20 mouse cellular contexts compared by ENCODE assay signal in genomic region chr3:95450915-95451314, GRCm38 (mm10). TPM values are rescaled to one million over a fixed set of nuclear protein-coding genes. Genes with fewer than 3 reads are reported as not detected.
DNase-seq lines count a peak whose midpoint lies in the region; ATAC-seq and TF ChIP-seq lines count a peak whose summit lies in the region.
"Had no signal": no experiment of that assay in that cellular context is flagged by ENCODE, and none has a peak within 500 bp of the region (broad histone marks: within the 10 kb centered on the region; RNA-seq: fewer than 3 reads in every experiment).

No protein-coding gene starts in this region.

- ATAC-seq in lung, postnatal 0 days: peak; percentile 94

- TF ChIP-seq EP300 in lung, postnatal 0 days (IDR thresholded peaks at IDR 0.05): peak; percentile 13; the same call in 1 of the 2 replicates

- no peaks in the 10 kb centered on the region for H3K4me1 ChIP-seq in lung, postnatal 0 days (ENCODE audit: insufficient read depth, low read depth, low read length)
- H3K4me1 ChIP-seq: embryonic facial prominence, embryonic 13.5 days; embryonic facial prominence, embryonic 15.5 days; forebrain, embryonic 10.5 days; forebrain, embryonic 12.5 days had no signal

- H3K9me3 ChIP-seq in lung, postnatal 0 days (ENCODE audit: low read length): no peaks in the 10 kb centered on the region
- H3K9me3 ChIP-seq: embryonic facial prominence, embryonic 13.5 days; embryonic facial prominence, embryonic 15.5 days; forebrain, embryonic 10.5 days; forebrain, embryonic 12.5 days; G1E had no signal

- peak; percentile 14 to 45 for DNase-seq in lung, adult 18-20 months
- DNase-seq in lung, postnatal 14 days: no peak
- DNase-seq in lung, postnatal 0 days (ENCODE audit: low spot score): peak; percentile 80
- no peak for DNase-seq in lung, postnatal 10 days
- DNase-seq in lung, postnatal 36 days: peak; percentile 43
- DNase-seq in heart, adult 9 months (ENCODE audit: low spot score in 2 of 2): no peak
- no peak for DNase-seq in thymus, postnatal 0 days (ENCODE audit: low spot score)
- DNase-seq: cerebellum, adult 9-11 months had no signal

- no peak overlapping the region for H3K4me3 ChIP-seq in lung, postnatal 0 days (ENCODE audit: low read depth, low read length)
- H3K4me3 ChIP-seq: embryonic facial prominence, embryonic 13.5 days; embryonic facial prominence, embryonic 15.5 days; erythroblast, embryonic 14.5 days; forebrain, embryonic 10.5 days; forebrain, embryonic 12.5 days had no signal

- 67% methylated on average over 3 of the region's 3 CpGs for WGBS in lung, postnatal 0 days

- no peak overlapping the region for H3K4me2 ChIP-seq in lung, postnatal 0 days (replicated peaks; ENCODE audit: low read depth, low read length)
- H3K4me2 ChIP-seq: embryonic facial prominence, embryonic 13.5 days; embryonic facial prominence, embryonic 15.5 days; forebrain, embryonic 12.5 days had no signal

- H3K36me3 ChIP-seq in lung, postnatal 0 days (ENCODE audit: insufficient read depth, low read length): peaks cover 3% of the 10 kb centered on the region; the same call in 1 of the 2 replicates

- TF ChIP-seq CTCF in lung, postnatal 0 days (IDR thresholded peaks at IDR 0.05): no peak

- H3K9ac ChIP-seq in lung, postnatal 0 days (replicated peaks; ENCODE audit: low read depth): no peak overlapping the region
- H3K9ac ChIP-seq: embryonic facial prominence, embryonic 13.5 days; embryonic facial prominence, embryonic 15.5 days; forebrain, embryonic 12.5 days had no signal

- no peak overlapping the region for H3K27ac ChIP-seq in lung, postnatal 0 days (ENCODE audit: low read length)
- H3K27ac ChIP-seq: embryonic facial prominence, embryonic 13.5 days; embryonic facial prominence, embryonic 15.5 days; forebrain, embryonic 10.5 days; forebrain, embryonic 12.5 days had no signal

- H3K27me3 ChIP-seq in lung, postnatal 0 days (replicated peaks; ENCODE audit: insufficient read depth, low read length): no peaks in the 10 kb centered on the region
- H3K27me3 ChIP-seq: CH12.LX; embryonic facial prominence, embryonic 13.5 days; embryonic facial prominence, embryonic 15.5 days; forebrain, embryonic 12.5 days had no signal

RNA-seq across cellular contexts. Expression of gene Arnt, which starts 16.7 kb away (rescaled TPM):
- polyA plus RNA-seq in lung, postnatal 0 days (2015; fragmentation: Nextera tagmentation; extraction: Ambion mirVana): 22.7 and 27.0 TPM in 2 replicates
- 19.7 and 20.2 TPM in 2 replicates for polyA plus RNA-seq in thymus, postnatal 0 days (2015; fragmentation: Nextera tagmentation; extraction: Ambion mirVana)

RNA-seq across cellular contexts. Expression of gene Ctsk, which starts 48.1 kb away (rescaled TPM):
- polyA plus RNA-seq in lung, postnatal 0 days (2015; fragmentation: Nextera tagmentation; extraction: Ambion mirVana): 8.2 and 8.8 TPM in 2 replicates
- polyA plus RNA-seq in thymus, postnatal 0 days (2015; fragmentation: Nextera tagmentation; extraction: Ambion mirVana): 4.4 and 4.5 TPM in 2 replicates
- polyA plus RNA-seq: erythroblast, embryonic 14.5 days; G1E had no signal

RNA-seq across cellular contexts. Expression of gene 4930558C23Rik, which starts 48.3 kb away (rescaled TPM):
- polyA plus RNA-seq in lung, postnatal 0 days (2015; fragmentation: Nextera tagmentation; extraction: Ambion mirVana): 0.23 and 0.45 TPM in 2 replicates
- polyA plus RNA-seq in thymus, postnatal 0 days (2015; fragmentation: Nextera tagmentation; extraction: Ambion mirVana): not detected in 2 replicates
- polyA plus RNA-seq: adrenal gland, adult 2 months; brain, embryonic 14.5 days; CD4-positive, CD25-positive, alpha-beta regulatory T cell, adult 4 months; embryonic facial prominence, embryonic 11.5 days; embryonic facial prominence, embryonic 13.5 days; erythroblast, embryonic 14.5 days; forebrain, embryonic 10.5 days; forebrain, embryonic 12.5 days; forebrain, embryonic 14.5 days; G1E had no signal

Comparison
In these comparisons a context has a peak if more than half of its experiments do, and no peak if none do; other contexts are left out.
1. DNase-seq: peak in lung, adult 18-20 months (2 of 2), lung, postnatal 0 days (single experiment) and lung, postnatal 36 days (single experiment); none in lung, postnatal 14 days (single experiment), lung, postnatal 10 days (single experiment), heart, adult 9 months (0 of 2) and thymus, postnatal 0 days (single experiment).